Mouse (Mus musculus) macrophage (primary cell): ENCODE measurements around the gene Egr2. TPM values are rescaled to one million over a fixed set of nuclear protein-coding genes. Genes with fewer than 3 reads are reported as not detected.

Source experiments
- H3K27ac ChIP-seq: fragments of 350-480 bp; formaldehyde crosslinking; 2 replicates; pipeline ENCODE4 v1.9.0; 2021
- H3K36me3 ChIP-seq: fragments of 350-480 bp; formaldehyde crosslinking; 2 replicates; pipeline ENCODE4 v1.9.0; 2021; ENCODE audit errors: inconsistent target
- H3K4me3 ChIP-seq: fragments of 350-480 bp; formaldehyde crosslinking; 2 replicates; pipeline ENCODE4 v1.9.0; 2021; ENCODE audit errors: inconsistent target
- H3K79me2 ChIP-seq: fragments of 350-480 bp; formaldehyde crosslinking; 2 replicates; pipeline ENCODE4 v1.9.0; 2021; ENCODE audit errors: inconsistent target
- WGBS: methylation state at CpG from one replicate; pipeline ENCODE4 v1.1.7; 2026; ENCODE audit warnings: inconsistent platforms; ENCODE audit not compliant: missing documents; 5-methylcytosine and 5-hydroxymethylcytosine counted together
- polyA plus RNA-seq: library from polyadenylated mRNA; stranded (reverse); fragments of 250-400 nt; gene quantifications from 3 replicates; pipeline ENCODE4 v1.2.4, GENCODE M21; 2018; ENCODE audit warnings: inconsistent platforms

The Egr2 gene
- polyA plus RNA-seq, 1 experiment from 2014 or later = 19.2 TPM

- H3K79me2 ChIP-seq = no peaks in the 10 kb centered on the region
- WGBS = 89% methylated on average over 7 of the region's 7 CpGs
- H3K36me3 ChIP-seq = no peaks in the 10 kb centered on the region
- no peak overlapping the region for H3K4me3 ChIP-seq
- H3K27ac ChIP-seq = no peak overlapping the region
These were observed 10.6 kb upstream of the Egr2 start for GRCm38 (mm10) chr10:67524694-67525093.

- 88% methylated on average over 9 of the region's 9 CpGs for WGBS
- Histone ChIP-seq H3K4me3 (no peak overlapping the region), H3K36me3 (no peaks in the 10 kb centered on the region), H3K27ac (no peak overlapping the region), H3K79me2 (no peaks in the 10 kb centered on the region)
These were observed 8.8 kb upstream of the Egr2 start for GRCm38 (mm10) chr10:67526435-67526834.

GRCm38 (mm10) chr10:67529769-67530168 lies 5.5 kb upstream of the Egr2 start:
- Histone ChIP-seq H3K36me3 (no peaks in the 10 kb centered on the region), H3K27ac (no peak overlapping the region), H3K79me2 (no peaks in the 10 kb centered on the region), H3K4me3 (no peak overlapping the region)
- WGBS = 86% methylated on average over 4 of the region's 4 CpGs

- H3K79me2 ChIP-seq = no peaks in the 10 kb centered on the region
- peak overlapping the region; percentile 17; the same call in 1 of the 2 replicates for H3K27ac ChIP-seq
- WGBS = under 1% methylated on average over 31 of the region's 35 CpGs
- H3K4me3 ChIP-seq = peak overlapping the region; percentile 55
- H3K36me3 ChIP-seq = no peaks in the 10 kb centered on the region
These were observed 697 bp downstream of the Egr2 start for GRCm38 (mm10) chr10:67535972-67536371.

GRCm38 (mm10) chr10:67536621-67537141 lies 1.4 kb downstream of the Egr2 start:
- H3K27ac ChIP-seq = peak overlapping the region; percentile 37
- WGBS = 3% methylated on average over 17 of the region's 32 CpGs
- no peaks in the 10 kb centered on the region for H3K36me3 ChIP-seq
- peak overlapping the region; percentile 55 for H3K4me3 ChIP-seq
- H3K79me2 ChIP-seq = no peaks in the 10 kb centered on the region

- Histone ChIP-seq H3K79me2 (no peaks in the 10 kb centered on the region), H3K4me3 (peak overlapping the region; percentile 55), H3K36me3 (no peaks in the 10 kb centered on the region), H3K27ac (peak overlapping the region; percentile 37)
- under 1% methylated on average over 49 of the region's 51 CpGs for WGBS
These were observed 2.1 kb downstream of the Egr2 start for GRCm38 (mm10) chr10:67537151-67537994.

GRCm38 (mm10) chr10:67538106-67538505 lies 2.8 kb downstream of the Egr2 start:
- no peaks in the 10 kb centered on the region for H3K36me3 ChIP-seq
- WGBS = 2% methylated on average over 19 of the region's 19 CpGs
- 0 out of 2 replicates have a peak overlapping the region, but pooled peaks have one; percentile 37 for H3K27ac ChIP-seq
- peak overlapping the region; percentile 55 for H3K4me3 ChIP-seq
- no peaks in the 10 kb centered on the region for H3K79me2 ChIP-seq

- Histone ChIP-seq H3K4me3 (peak overlapping the region; percentile 55), H3K79me2 (no peaks in the 10 kb centered on the region), H3K36me3 (no peaks in the 10 kb centered on the region), H3K27ac (no peak overlapping the region)
- WGBS = 3% methylated on average over 48 of the region's 50 CpGs
These were observed 3.5 kb downstream of the Egr2 start for GRCm38 (mm10) chr10:67538585-67539400.

- H3K79me2 ChIP-seq = peaks cover 4% of the 10 kb centered on the region; the same call in 1 of the 2 replicates
- 60% methylated on average over 3 of the region's 6 CpGs for WGBS
- H3K27ac ChIP-seq = no peak overlapping the region
- peak overlapping the region; percentile 55; the same call in 1 of the 2 replicates for H3K4me3 ChIP-seq
- H3K36me3 ChIP-seq = 0 out of 2 replicates have a peak, but pooled peaks cover 3% of the 10 kb centered on the region
These were observed 4.1 kb downstream of the Egr2 start for GRCm38 (mm10) chr10:67539401-67539730.

GRCm38 (mm10) chr10:67540591-67540990 lies 5.3 kb downstream of the Egr2 start:
- H3K4me3 ChIP-seq = no peak overlapping the region
- H3K27ac ChIP-seq = no peak overlapping the region
- H3K36me3 ChIP-seq = 0 out of 2 replicates have a peak, but pooled peaks cover 10% of the 10 kb centered on the region
- peaks cover 17% of the 10 kb centered on the region for H3K79me2 ChIP-seq
- 87% methylated on average over 19 of the region's 19 CpGs for WGBS

- peak overlapping the region; percentile 50 for H3K27ac ChIP-seq
- 0 out of 2 replicates have a peak, but pooled peaks cover 15% of the 10 kb centered on the region for H3K36me3 ChIP-seq
- peaks cover 45% of the 10 kb centered on the region for H3K79me2 ChIP-seq
- peak overlapping the region; percentile 58 for H3K4me3 ChIP-seq
- 13% methylated on average over 20 of the region's 20 CpGs for WGBS
These were observed 12.6 kb downstream of the Egr2 start for GRCm38 (mm10) chr10:67547850-67548260.

GRCm38 (mm10) chr10:67548261-67548854 lies 13.1 kb downstream of the Egr2 start:
- under 1% methylated on average over 43 of the region's 73 CpGs for WGBS
- peak overlapping the region; percentile 50; the same call in 1 of the 2 replicates for H3K27ac ChIP-seq
- peaks cover 45% of the 10 kb centered on the region for H3K79me2 ChIP-seq
- H3K4me3 ChIP-seq = peak overlapping the region; percentile 58
- H3K36me3 ChIP-seq = 0 out of 2 replicates have a peak, but pooled peaks cover 15% of the 10 kb centered on the region

GRCm38 (mm10) chr10:67548877-67549731 lies 13.8 kb downstream of the Egr2 start, which contains the start of gene Ado:
TSS of gene Ado (minus strand) at chr10:67548955.
- Histone ChIP-seq H3K79me2 (peaks cover 43% of the 10 kb centered on the region), H3K27ac (peak within 1 kb of the TSS; percentile 84), H3K36me3 (0 out of 2 replicates have a peak, but pooled peaks cover 14% of the 10 kb centered on the region), H3K4me3 (peak within 1 kb of the TSS; percentile 58)
- 1% methylated on average over 68 of the region's 79 CpGs for WGBS
